Mouse (Mus musculus) thymus, adult 2 months (tissue): ENCODE data around the gene Tbcc.

Source experiments
- CTCF ChIP-seq: fragments of 200-500 bp; IDR thresholded peaks from 2 replicates; pipeline ENCODE4 v1.5.1; 2012; ENCODE audit warnings: mild to moderate bottlenecking, control low read depth, low read length, moderate library complexity, borderline replicate concordance; ENCODE audit not compliant: control insufficient read depth, poor library complexity, insufficient read depth; ENCODE audit errors: extremely low read depth
- POLR2A ChIP-seq: fragments of 200-500 bp; IDR thresholded peaks from 2 replicates; pipeline ENCODE4 v1.6.1; 2012; ENCODE audit warnings: mild to moderate bottlenecking, low read length, control low read depth, moderate library complexity; ENCODE audit not compliant: control insufficient read depth, poor library complexity, insufficient read depth; ENCODE audit errors: extremely low read depth

DNA sequence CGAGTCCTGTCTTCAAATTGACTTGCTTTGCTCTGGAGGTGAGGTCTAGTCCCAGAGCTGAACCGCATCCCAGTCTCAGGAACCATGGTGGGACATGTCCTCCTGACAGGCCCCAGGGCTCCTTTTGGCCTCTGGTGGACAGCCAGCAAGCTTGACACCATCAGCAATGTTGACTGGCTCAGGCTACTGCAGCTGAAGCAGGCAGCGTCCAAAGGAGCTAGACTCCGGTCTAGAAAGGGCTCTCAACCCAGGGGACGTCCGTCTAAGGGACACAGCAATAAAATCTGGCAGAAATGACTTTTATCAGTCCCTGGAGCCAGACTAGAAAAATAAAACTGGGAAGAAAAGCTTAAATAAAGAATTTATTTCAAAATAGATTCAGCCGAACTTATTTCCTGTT lies 39.4 kb downstream of the Tbcc start:
- TF ChIP-seq CTCF = no peak
- no peak for TF ChIP-seq POLR2A
